Mouse (Mus musculus) thymus, adult 2 months (tissue): ENCODE results near the gene Tagln2. TPM values are rescaled to one million over a fixed set of nuclear protein-coding genes. Genes with fewer than 3 reads are reported as not detected.

Source experiments
- DNase-seq: peaks from one replicate; pipeline ENCODE4 v3.0.0; 2021
- H3K27ac ChIP-seq: fragments of 200-500 bp; 2 replicates; pipeline ENCODE4 v1.5.1; 2012; ENCODE audit warnings: low read length, control low read depth; ENCODE audit not compliant: control insufficient read depth, insufficient read depth
- H3K27me3 ChIP-seq: fragments of 200-500 bp; 2 replicates; pipeline ENCODE4 v1.6.1; 2012; ENCODE audit warnings: mild to moderate bottlenecking, low read length, moderate library complexity, mixed read lengths; ENCODE audit not compliant: control insufficient read depth, insufficient read depth
- H3K36me3 ChIP-seq: fragments of 200-500 bp; 2 replicates; pipeline ENCODE4 v1.6.1; 2012; ENCODE audit warnings: mild to moderate bottlenecking, low read length, moderate library complexity; ENCODE audit not compliant: control insufficient read depth, insufficient read depth
- H3K4me1 ChIP-seq: fragments of 200-500 bp; replicated peaks from 2 replicates; pipeline ENCODE4 v1.6.1; 2012; ENCODE audit warnings: low read length; ENCODE audit not compliant: control insufficient read depth, insufficient read depth
- H3K4me3 ChIP-seq: fragments of 200-500 bp; 2 replicates; pipeline ENCODE4 v1.5.1; 2012; ENCODE audit warnings: mild to moderate bottlenecking, low read length, control low read depth, moderate library complexity; ENCODE audit not compliant: control insufficient read depth, insufficient read depth
- CTCF ChIP-seq: fragments of 200-500 bp; IDR thresholded peaks from 2 replicates; pipeline ENCODE4 v1.5.1; 2012; ENCODE audit warnings: mild to moderate bottlenecking, control low read depth, low read length, moderate library complexity, borderline replicate concordance; ENCODE audit not compliant: control insufficient read depth, poor library complexity, insufficient read depth; ENCODE audit errors: extremely low read depth
- POLR2A ChIP-seq: fragments of 200-500 bp; IDR thresholded peaks from 2 replicates; pipeline ENCODE4 v1.6.1; 2012; ENCODE audit warnings: mild to moderate bottlenecking, low read length, control low read depth, moderate library complexity; ENCODE audit not compliant: control insufficient read depth, poor library complexity, insufficient read depth; ENCODE audit errors: extremely low read depth
- WGBS: fragments of 180-500 bp; shearing (Covaris S2); methylation state at CpG from one replicate; pipeline ENCODE4 v1.1.7; 2018; 5-methylcytosine and 5-hydroxymethylcytosine counted together
- polyA plus RNA-seq: library from polyadenylated mRNA; depleted of rRNA; stranded (reverse); fragments of >200 nt; gene quantifications from 2 replicates; pipeline ENCODE4 v1.2.3, GENCODE M21; 2012

Tagln2 gene
- polyA plus RNA-seq, 1 experiment: 178 TPM

DNA sequence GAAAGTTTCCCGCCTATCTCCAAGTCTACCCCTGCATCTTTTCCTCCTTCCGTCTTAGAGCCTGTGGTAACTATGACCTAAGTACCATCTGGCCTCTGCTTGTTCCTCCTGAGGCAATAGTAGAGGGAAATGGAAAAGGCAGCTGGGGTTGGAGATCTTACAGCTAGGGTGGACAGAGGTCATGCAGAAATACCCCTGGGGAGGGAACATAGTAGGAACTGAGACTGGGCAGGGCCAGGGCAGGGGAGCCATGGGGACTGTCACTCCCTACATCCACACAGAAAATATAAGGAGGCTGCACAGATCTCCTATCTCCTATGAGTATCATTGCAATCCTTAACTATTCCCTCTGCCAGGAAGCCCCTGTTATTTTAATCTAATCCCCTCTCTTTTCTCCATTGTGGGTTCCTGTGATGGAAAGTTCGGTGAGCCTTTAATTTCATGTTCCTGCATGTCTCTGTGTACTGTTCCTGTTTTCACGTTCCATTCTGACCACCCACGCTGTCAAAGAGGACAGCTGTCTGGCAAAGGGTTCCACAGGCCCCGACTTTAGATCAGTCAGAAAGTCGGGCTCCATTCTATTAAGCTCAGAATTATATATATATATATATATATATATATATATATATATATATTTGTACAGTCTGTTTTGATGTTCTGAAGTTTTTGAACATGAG lies 43.7 kb upstream of the Tagln2 start:
- Histone ChIP-seq H3K27me3 (no peaks in the 10 kb centered on the region), H3K27ac (no peak overlapping the region), H3K4me3 (no peak overlapping the region), H3K36me3 (no peaks in the 10 kb centered on the region), H3K4me1 (peaks cover 10% of the 10 kb centered on the region)
- peak; percentile 5 for DNase-seq
- no peak for TF ChIP-seq POLR2A
- no peak for TF ChIP-seq CTCF
- 56% methylated on average over 7 of the region's 7 CpGs for WGBS

GRCm38 (mm10) chr1:172457196-172457595 lies 42.7 kb upstream of the Tagln2 start:
- Histone ChIP-seq H3K27me3 (no peaks in the 10 kb centered on the region), H3K27ac (no peak overlapping the region), H3K4me1 (peaks cover 10% of the 10 kb centered on the region; the same call in 1 of the 2 replicates), H3K4me3 (no peak overlapping the region), H3K36me3 (no peaks in the 10 kb centered on the region)
- TF ChIP-seq CTCF: no peak
- no peak for TF ChIP-seq POLR2A
- WGBS: 97% methylated on average over 3 of the region's 3 CpGs
- no peak for DNase-seq

DNA sequence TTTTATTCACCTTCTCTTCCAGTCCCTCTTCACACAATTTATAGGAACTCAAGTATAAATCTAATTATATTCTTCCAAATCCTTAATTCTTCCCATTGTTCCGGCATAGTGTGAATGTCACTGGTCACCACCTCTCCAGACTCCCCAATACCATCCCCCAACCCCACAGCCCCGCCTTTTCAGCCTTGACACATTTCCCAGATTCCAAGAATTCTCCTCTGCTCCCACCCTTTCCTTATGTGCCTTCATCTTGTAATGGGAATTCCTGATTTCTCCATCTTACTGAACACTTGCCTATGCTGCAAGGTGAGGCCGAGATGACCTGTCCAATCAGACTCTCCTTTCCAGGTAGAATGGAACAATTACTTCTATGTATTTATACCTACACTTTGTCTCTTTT lies 41.8 kb upstream of the Tagln2 start:
- peaks cover 10% of the 10 kb centered on the region; the same call in 1 of the 2 replicates for H3K4me1 ChIP-seq
- TF ChIP-seq CTCF (no peak), POLR2A (no peak)
- WGBS: 95% methylated on average over 3 of the region's 3 CpGs
- H3K27me3 ChIP-seq: no peaks in the 10 kb centered on the region
- H3K36me3 ChIP-seq: no peaks in the 10 kb centered on the region
- no peak overlapping the region for H3K27ac ChIP-seq
- H3K4me3 ChIP-seq: no peak overlapping the region
- DNase-seq: no peak

DNA sequence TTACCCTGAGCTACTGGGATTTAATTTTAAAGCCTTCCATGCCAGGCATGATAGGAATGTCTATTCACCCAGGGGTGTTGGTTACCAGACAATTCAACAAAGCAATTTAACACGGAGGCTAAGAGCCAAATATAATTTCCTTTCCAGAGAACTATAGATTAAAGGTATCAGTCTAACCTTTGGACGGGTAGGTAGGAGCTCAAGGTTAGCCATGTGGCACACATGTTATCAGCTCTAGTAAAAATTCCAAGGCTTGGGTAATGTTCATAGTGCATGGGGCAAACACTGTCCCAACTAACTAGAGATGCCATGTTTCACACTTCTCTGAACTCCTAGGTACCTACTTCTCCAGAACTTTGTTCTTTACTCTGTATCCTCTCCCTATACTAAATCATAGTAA lies 38.2 kb upstream of the Tagln2 start:
- H3K27me3 ChIP-seq: no peaks in the 10 kb centered on the region
- H3K4me3 ChIP-seq: no peak overlapping the region
- no peak for DNase-seq
- no peak overlapping the region for H3K27ac ChIP-seq
- TF ChIP-seq POLR2A (no peak), CTCF (no peak)
- WGBS: 93% methylated on average over 2 of the region's 2 CpGs
- no peaks in the 10 kb centered on the region for H3K4me1 ChIP-seq
- no peaks in the 10 kb centered on the region for H3K36me3 ChIP-seq

DNA sequence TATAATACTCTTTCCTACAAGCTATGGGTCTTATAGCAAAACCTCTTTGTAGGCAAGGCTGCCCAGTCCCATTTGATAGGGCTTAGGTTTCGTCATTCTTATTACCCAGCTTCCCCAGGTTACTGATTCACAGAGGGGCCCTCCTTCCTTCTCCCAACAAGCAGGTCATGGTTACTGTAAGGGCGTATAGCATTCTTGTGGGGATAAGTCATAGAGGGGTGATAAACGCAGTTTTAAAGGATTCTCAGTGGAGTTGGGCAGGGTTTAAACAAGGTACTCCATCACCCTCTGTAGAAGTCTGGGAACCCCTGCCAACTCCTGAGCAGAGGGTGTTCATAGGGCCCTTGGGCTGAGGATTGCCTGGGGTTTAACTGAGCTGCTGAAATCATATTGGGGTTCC lies 37.3 kb upstream of the Tagln2 start:
- H3K27me3 ChIP-seq: no peaks in the 10 kb centered on the region
- H3K4me1 ChIP-seq: no peaks in the 10 kb centered on the region
- WGBS: 94% methylated on average over 3 of the region's 3 CpGs
- no peaks in the 10 kb centered on the region for H3K36me3 ChIP-seq
- no peak overlapping the region for H3K4me3 ChIP-seq
- no peak overlapping the region for H3K27ac ChIP-seq
- DNase-seq: no peak
- TF ChIP-seq POLR2A (no peak), CTCF (no peak)

GRCm38 (mm10) chr1:172463387-172464333 lies 36.2 kb upstream of the Tagln2 start:
- Histone ChIP-seq H3K27ac (no peak overlapping the region), H3K27me3 (no peaks in the 10 kb centered on the region)
- 60% methylated on average over 16 of the region's 16 CpGs for WGBS

More at GRCm38 (mm10) chr1:172463387-172464333, 36.2 kb upstream of the Tagln2 start:
- no peak overlapping the region for H3K4me3 ChIP-seq
- no peaks in the 10 kb centered on the region for H3K4me1 ChIP-seq
- H3K36me3 ChIP-seq: no peaks in the 10 kb centered on the region
- DNase-seq: no peak
- TF ChIP-seq POLR2A (no peak), CTCF (no peak)
